Mouse (Mus musculus) kidney, adult 2 months (tissue): ENCODE measurements at regions not wholly inside any gene's neighbourhood (a gene's known extent, or its start where the extent isn't known, plus 50 kb on each side); places are given as distances from the start of the nearest gene placed in this dataset.

Experiments
- CTCF ChIP-seq: fragments of 200-500 bp; conservative IDR thresholded peaks from 2 replicates; pipeline ENCODE4 v1.5.1; 2011; ENCODE audit warnings: low read depth, mild to moderate bottlenecking, control low read depth, low read length, moderate library complexity, mixed read lengths; ENCODE audit not compliant: insufficient read depth, insufficient read length
- POLR2A ChIP-seq: fragments of 200-500 bp; IDR thresholded peaks from one replicate; pipeline ENCODE4 v1.6.1; 2011; ENCODE audit warnings: low read depth, low read length, control low read depth

DNA sequence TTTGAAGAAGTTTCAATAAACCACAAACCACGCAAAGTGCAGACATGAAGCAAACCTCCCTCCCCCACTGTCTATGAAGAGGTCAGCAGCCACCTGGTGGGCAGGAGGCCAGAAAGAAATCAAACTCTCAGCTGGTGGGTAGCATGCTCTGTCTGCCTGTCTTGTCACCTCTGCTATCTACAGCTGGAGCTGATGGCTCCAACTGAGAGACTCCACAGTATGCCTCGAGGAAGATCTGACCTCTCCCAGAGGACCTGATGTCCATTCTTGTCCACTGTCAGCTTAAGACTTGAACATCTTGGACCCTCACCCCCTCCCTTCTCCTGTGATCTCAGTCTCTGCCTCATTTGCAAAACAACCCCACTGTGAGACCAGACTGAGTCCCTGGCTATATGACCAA is 585.0 kb upstream of the Cdh11 start:
- TF ChIP-seq POLR2A (no peak), CTCF (no peak)
